Mouse (Mus musculus): ENCODE measurements around the gene Bcl2l12. TPM values are rescaled to one million over a fixed set of nuclear protein-coding genes. Genes with fewer than 3 reads are reported as not detected.

Gene Bcl2l12
- total RNA-seq, 2 experiments from 2014 or later: 14.5 to 15.9 TPM

Small RNAs within 50 kb of the gene (microRNA-seq; reads per million reads assigned to microRNA genes)
- gene Mir7054: 0.95 to 1.0 reads per million in 2 experiments

Other genes starting within 250 kb of the Bcl2l12 start
- gene Zfp473, start 247.7 kb downstream of the Bcl2l12 start, total RNA-seq (2021): under 1 TPM; 0.12 to 0.35 TPM
- gene Nup62, start 182.6 kb downstream of the Bcl2l12 start, total RNA-seq (2021): 10 to 100 TPM; 44.3 to 45.1 TPM
- 1 to 10 TPM; 1.3 to 1.8 TPM for gene Il4i1, start 182.3 kb downstream of the Bcl2l12 start, total RNA-seq (2021)
- gene Atf5, start 182.1 kb downstream of the Bcl2l12 start, total RNA-seq (2021): 10 to 100 TPM; 50.4 to 51.3 TPM
- gene Akt1s1, start 149.7 kb downstream of the Bcl2l12 start, total RNA-seq (2021): 10 to 100 TPM; 76.8 to 78.4 TPM
- gene Tbc1d17, start 149.6 kb downstream of the Bcl2l12 start, total RNA-seq (2021): 10 to 100 TPM; 38.4 to 44.7 TPM
- 10 to 100 TPM; 18.1 to 21.6 TPM for gene Pnkp, start 141.6 kb downstream of the Bcl2l12 start, total RNA-seq (2021)
- gene Ptov1, start 128.9 kb downstream of the Bcl2l12 start, total RNA-seq (2021): 100 to 1,000 TPM; 189 to 196 TPM
- gene Med25, start 106.0 kb downstream of the Bcl2l12 start, total RNA-seq (2021): 10 to 100 TPM; 67.7 to 77.1 TPM
- gene Fuz, start 102.6 kb downstream of the Bcl2l12 start, total RNA-seq (2021): 10 to 100 TPM; 12.2 to 18.2 TPM
- gene Ap2a1, start 69.2 kb downstream of the Bcl2l12 start, total RNA-seq (2021): 10 to 100 TPM; 90.9 to 91.1 TPM
- gene Tsks, start 55.5 kb downstream of the Bcl2l12 start, total RNA-seq (2021): not detected
- 1 to 10 TPM; 4.1 to 6.2 TPM for gene Cpt1c, start 23.9 kb downstream of the Bcl2l12 start, total RNA-seq (2021)
- 100 to 1,000 TPM; 198 to 216 TPM for gene Prmt1, start 12.1 kb downstream of the Bcl2l12 start, total RNA-seq (2021)
- gene Irf3, start 1.1 kb downstream of the Bcl2l12 start, total RNA-seq (2021): 10 to 100 TPM; 34.1 to 47.9 TPM
- gene Scaf1, start 17.7 kb upstream of the Bcl2l12 start, total RNA-seq (2021): 10 to 100 TPM; 68.5 to 70.1 TPM
- 10 to 100 TPM; 71.6 to 75.7 TPM for gene Rras, start 19.2 kb upstream of the Bcl2l12 start, total RNA-seq (2021)
- 10 to 100 TPM; 28.8 to 35.7 TPM for gene Prr12, start 54.2 kb upstream of the Bcl2l12 start, total RNA-seq (2021)
- 10 to 100 TPM; 33.9 to 35.9 TPM for gene Nosip, start 63.7 kb upstream of the Bcl2l12 start, total RNA-seq (2021)
- 10 to 100 TPM; 10.9 to 11.3 TPM for gene Prrg2, start 64.0 kb upstream of the Bcl2l12 start, total RNA-seq (2021)
- gene Rcn3, start 93.5 kb upstream of the Bcl2l12 start, total RNA-seq (2021): 10 to 100 TPM; 76.5 to 83.4 TPM
- 10 to 100 TPM; 65.4 to 69.2 TPM for gene Fcgrt, start 105.1 kb upstream of the Bcl2l12 start, total RNA-seq (2021)
- gene Rps11, start 125.7 kb upstream of the Bcl2l12 start, total RNA-seq (2021): 100 to 1,000 TPM; 752 to 773 TPM
- gene Rpl13a, start 130.0 kb upstream of the Bcl2l12 start, total RNA-seq (2021): 100 to 1,000 TPM; 809 to 865 TPM
- gene Gm45713, start 137.5 kb upstream of the Bcl2l12 start, total RNA-seq (2021): not detected
- gene Flt3l, start 137.7 kb upstream of the Bcl2l12 start, total RNA-seq (2021): 1 to 10 TPM; 5.7 to 6.5 TPM
- gene Pih1d1, start 155.6 kb upstream of the Bcl2l12 start, total RNA-seq (2021): 10 to 100 TPM; 47.1 to 49.0 TPM
- 10 to 100 TPM; 36.6 to 48.2 TPM for gene Aldh16a1, start 155.9 kb upstream of the Bcl2l12 start, total RNA-seq (2021)
- gene Slc17a7, start 165.2 kb upstream of the Bcl2l12 start, total RNA-seq (2021): 1 to 10 TPM; 6.1 to 6.7 TPM
- gene Gfy, start 180.9 kb upstream of the Bcl2l12 start, total RNA-seq (2021): not detected
- gene Pth2, start 182.3 kb upstream of the Bcl2l12 start, total RNA-seq (2021): not detected
- not detected for gene Ccdc155, start 206.2 kb upstream of the Bcl2l12 start, total RNA-seq (2021)
- not detected for gene Dkkl1, start 213.4 kb upstream of the Bcl2l12 start, total RNA-seq (2021)
- gene Tead2, start 217.0 kb upstream of the Bcl2l12 start, total RNA-seq (2021): 10 to 100 TPM; 27.5 to 32.3 TPM
- gene Cd37, start 240.4 kb upstream of the Bcl2l12 start, total RNA-seq (2021): 1 to 10 TPM; 3.0 to 4.0 TPM
- not detected for gene Slc6a16, start 242.4 kb upstream of the Bcl2l12 start, total RNA-seq (2021)